15 mouse cellular contexts compared by ENCODE assay signal in the genomic region with DNA sequence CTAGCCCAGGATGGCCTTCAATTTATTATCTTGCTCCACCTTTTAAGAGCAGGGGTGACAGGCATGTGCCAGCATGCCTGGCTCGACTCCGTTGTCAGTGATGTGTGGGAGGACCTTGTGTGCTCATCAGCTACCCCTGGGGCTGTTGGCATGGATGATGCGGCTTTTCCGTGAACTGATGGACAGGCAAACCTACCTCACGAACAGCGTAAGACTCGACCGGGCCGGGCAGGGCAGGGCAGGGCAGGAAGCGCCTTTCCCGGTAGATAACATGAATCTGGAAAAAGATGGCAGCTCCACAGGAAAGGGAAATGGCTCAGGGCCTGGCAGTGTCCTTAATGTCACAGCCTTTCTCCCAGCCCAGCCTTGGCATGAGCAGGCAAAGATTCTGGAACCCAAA. TPM values are rescaled to one million over a fixed set of nuclear protein-coding genes. Genes with fewer than 3 reads are reported as not detected.
DNase-seq lines count a peak whose midpoint lies in the region; ATAC-seq lines count a peak whose summit lies in the region.
"Had no signal": no experiment of that assay in that cellular context is flagged by ENCODE, and none has a peak within 500 bp of the region (broad histone marks: within the 10 kb centered on the region; RNA-seq: fewer than 3 reads in every experiment).

No protein-coding gene starts in this region.

- no peak for ATAC-seq in CD4-positive, CD25-positive, alpha-beta regulatory T cell, adult 4 months
- ATAC-seq in erythroid progenitor cell, adult 5-6 weeks (replicated peaks; ENCODE audit: low FRiP score, poor library complexity, severe bottlenecking) = no peak

- H3K4me3 ChIP-seq in brown adipose tissue, adult 24 weeks (ENCODE audit: insufficient read depth, low read depth, low read length) = no peak overlapping the region
- H3K4me3 ChIP-seq: embryonic facial prominence, embryonic 12.5 days; forebrain, embryonic 12.5 days; limb, embryonic 12.5 days had no signal

- peak; percentile 40 for DNase-seq in CD4-positive, CD25-positive, alpha-beta regulatory T cell, adult 2 months (ENCODE audit: low read depth, low spot score)
- peak; percentile 93 for DNase-seq in heart, adult 11 months
- no peak for DNase-seq in heart, adult 8-10 months (ENCODE audit: low spot score)
- DNase-seq in kidney, postnatal 36 days = peak; percentile 44 to 67
- DNase-seq in urinary bladder, postnatal 10 days (ENCODE audit: low spot score) = no peak
- DNase-seq: gastrocnemius, postnatal 10 days; layer of hippocampus, postnatal 36 days; lung, embryonic 14.5 days had no signal

- peak overlapping the region; percentile 5; the same call in 1 of the 2 replicates for H3K27ac ChIP-seq in brown adipose tissue, adult 24 weeks (replicated peaks; ENCODE audit: low read depth, low read length)
- H3K27ac ChIP-seq: embryonic facial prominence, embryonic 12.5 days; forebrain, embryonic 12.5 days; limb, embryonic 12.5 days had no signal

- peaks cover 10% of the 10 kb centered on the region for H3K4me1 ChIP-seq in brown adipose tissue, adult 24 weeks (ENCODE audit: control insufficient read depth, insufficient read depth, insufficient read length, low read length)

RNA-seq across cellular contexts. Expression of a gene that starts 3.8 kb away (rescaled TPM):
- polyA plus RNA-seq in CD4-positive, CD25-positive, alpha-beta regulatory T cell, adult 4 months (2017; shearing (Covaris generic)) = 100 to 1,000 TPM; 242 to 364 TPM
- 100 to 1,000 TPM in 1 of 4 experiments, 10 to 100 TPM in 3; 90.2 to 124 (median 94.3) TPM for total RNA-seq in heart, adult 8-10 months (2022)
- polyA plus RNA-seq in brown adipose tissue, adult 24 weeks (2012; ENCODE audit: insufficient read depth, insufficient read length, missing spikeins) = 9.0 and 9.6 TPM in 2 replicates
- total RNA-seq in erythroid progenitor cell, adult 5-6 weeks (2015; ENCODE audit: low replicate concordance) = 15.9 and 35.7 TPM in 2 replicates
- total RNA-seq in erythroid progenitor cell, adult 5-6 weeks (2017; ENCODE audit: low replicate concordance) = 14.4 and 22.3 TPM in 2 replicates

RNA-seq across cellular contexts. Expression of a gene that starts 12.1 kb away (rescaled TPM):
- polyA plus RNA-seq in CD4-positive, CD25-positive, alpha-beta regulatory T cell, adult 4 months (2017; shearing (Covaris generic)) = 1 to 10 TPM; 2.4 to 2.9 TPM
- not detected for total RNA-seq in heart, adult 8-10 months (2022)
- polyA plus RNA-seq in brown adipose tissue, adult 24 weeks (2012; ENCODE audit: insufficient read depth, insufficient read length, missing spikeins) = not detected in 2 replicates
- total RNA-seq in erythroid progenitor cell, adult 5-6 weeks (2015; ENCODE audit: low replicate concordance) = 0.36 and 0.84 TPM in 2 replicates
- total RNA-seq in erythroid progenitor cell, adult 5-6 weeks (2017; ENCODE audit: low replicate concordance) = not detected in 2 replicates
- total RNA-seq: gastrocnemius, postnatal 10 days had no signal
- polyA plus RNA-seq: G1E had no signal

RNA-seq across cellular contexts. Expression of a gene that starts 33.1 kb away (rescaled TPM):
- 100 to 1,000 TPM; 124 to 126 TPM for polyA plus RNA-seq in CD4-positive, CD25-positive, alpha-beta regulatory T cell, adult 4 months (2017; shearing (Covaris generic))
- total RNA-seq in heart, adult 8-10 months (2022) = 10 to 100 TPM; 15.1 to 17.7 (median 16.7) TPM
- polyA plus RNA-seq in brown adipose tissue, adult 24 weeks (2012; ENCODE audit: insufficient read depth, insufficient read length, missing spikeins) = 11.1 and 13.5 TPM in 2 replicates
- total RNA-seq in erythroid progenitor cell, adult 5-6 weeks (2015; ENCODE audit: low replicate concordance) = 305 and 325 TPM in 2 replicates
- total RNA-seq in erythroid progenitor cell, adult 5-6 weeks (2017; ENCODE audit: low replicate concordance) = 151 and 194 TPM in 2 replicates

RNA-seq across cellular contexts. Expression of a gene that starts 36.5 kb away (rescaled TPM):
- polyA plus RNA-seq in CD4-positive, CD25-positive, alpha-beta regulatory T cell, adult 4 months (2017; shearing (Covaris generic)) = 10 to 100 TPM; 25.2 to 45.3 TPM
- 10 to 100 TPM; 16.2 to 18.3 (median 17.3) TPM for total RNA-seq in heart, adult 8-10 months (2022)
- 10.9 and 16.2 TPM in 2 replicates for polyA plus RNA-seq in brown adipose tissue, adult 24 weeks (2012; ENCODE audit: insufficient read depth, insufficient read length, missing spikeins)
- total RNA-seq in erythroid progenitor cell, adult 5-6 weeks (2015; ENCODE audit: low replicate concordance) = 19.7 and 49.4 TPM in 2 replicates
- total RNA-seq in erythroid progenitor cell, adult 5-6 weeks (2017; ENCODE audit: low replicate concordance) = 18.2 and 48.8 TPM in 2 replicates

RNA-seq across cellular contexts. Expression of a gene that starts 43.4 kb away (rescaled TPM):
- polyA plus RNA-seq in CD4-positive, CD25-positive, alpha-beta regulatory T cell, adult 4 months (2017; shearing (Covaris generic)) = 100 to 1,000 TPM; 127 to 203 TPM
- total RNA-seq in heart, adult 8-10 months (2022) = 10 to 100 TPM; 28.2 to 31.4 (median 29.8) TPM
- polyA plus RNA-seq in brown adipose tissue, adult 24 weeks (2012; ENCODE audit: insufficient read depth, insufficient read length, missing spikeins) = 11.7 and 13.8 TPM in 2 replicates
- total RNA-seq in erythroid progenitor cell, adult 5-6 weeks (2015; ENCODE audit: low replicate concordance) = 31.4 and 34.8 TPM in 2 replicates
- 29.6 and 32.8 TPM in 2 replicates for total RNA-seq in erythroid progenitor cell, adult 5-6 weeks (2017; ENCODE audit: low replicate concordance)

Comparison
In these comparisons a context has a peak if more than half of its experiments do, and no peak if none do; other contexts are left out.
1. DNase-seq: peak in CD4-positive, CD25-positive, alpha-beta regulatory T cell, adult 2 months (single experiment), heart, adult 11 months (single experiment) and kidney, postnatal 36 days (2 of 2); none in heart, adult 8-10 months (single experiment) and urinary bladder, postnatal 10 days (single experiment).
2. RNA of a gene that starts 33.1 kb away (total RNA-seq): 151 to 325 TPM in erythroid progenitor cell, adult 5-6 weeks; 15.1 to 17.7 TPM in heart, adult 8-10 months; every median in the first group is over 4 times any median in the second.